Mouse (Mus musculus) MEL (cell line): ENCODE measurements around the gene Iqcd. TPM values are rescaled to one million over a fixed set of nuclear protein-coding genes. Genes with fewer than 3 reads are reported as not detected.
A peak's percentile ranks its signal among the peaks of the same experiment; 100 is the strongest.

Source experiments
- DNase-seq: peaks from one replicate; pipeline ENCODE4 v3.0.0; 2011; ENCODE audit warnings: low read depth, low spot score
- H3K27ac ChIP-seq: 2 replicates; pipeline ENCODE4 v1.5.1; 2012; ENCODE audit warnings: low read depth, mild to moderate bottlenecking, control low read depth, low read length, moderate library complexity; ENCODE audit not compliant: control insufficient read depth
- H3K27me3 ChIP-seq, 2 experiments: fragments of 150-350 bp in 1 of 2; sonication (generic) in 1 of 2; 2 replicates each; pipeline ENCODE4 v1.6.1; 2012; ENCODE audit warnings: low read length in 2 of 2, mild to moderate bottlenecking in 2 of 2, improper control_type of control experiment in 1 of 2, moderate library complexity in 1 of 2; ENCODE audit not compliant: insufficient read depth in 2 of 2, control insufficient read depth in 1 of 2
- H3K36me3 ChIP-seq, 2 experiments: 2 replicates each; pipeline ENCODE4 v1.6.1; 2012 to 2014; ENCODE audit warnings: low read length in 2 of 2, improper control_type of control experiment in 1 of 2, inconsistent platforms in 1 of 2, mild to moderate bottlenecking in 1 of 2; ENCODE audit not compliant: insufficient read depth in 2 of 2, control insufficient read depth in 1 of 2
- H3K4me1 ChIP-seq, 2 experiments: fragments of 150-350 bp in 1 of 2; sonication (generic) in 1 of 2; 2 replicates each; pipeline ENCODE4 v1.6.1; 2012; ENCODE audit warnings: low read length in 2 of 2, improper control_type of control experiment in 1 of 2, mild to moderate bottlenecking in 1 of 2; ENCODE audit not compliant: insufficient read depth in 2 of 2, control insufficient read depth in 1 of 2
- H3K4me3 ChIP-seq, 2 experiments: fragments of 150-350 bp in 1 of 2; sonication (generic) in 1 of 2; 2 replicates each; pipeline ENCODE4 v1.5.1; 2012; ENCODE audit warnings: low read depth in 2 of 2, low read length in 2 of 2, mild to moderate bottlenecking in 2 of 2, moderate library complexity in 2 of 2, control low read depth in 1 of 2, improper control_type of control experiment in 1 of 2; ENCODE audit not compliant: control insufficient read depth in 1 of 2, insufficient read depth in 1 of 2
- H3K79me2 ChIP-seq: 2 replicates; pipeline ENCODE4 v1.6.1; 2012; ENCODE audit warnings: mild to moderate bottlenecking, low read length, moderate library complexity; ENCODE audit not compliant: control insufficient read depth, poor library complexity, insufficient read depth
- H3K9ac ChIP-seq: 2 replicates; pipeline ENCODE4 v1.6.1; 2012; ENCODE audit warnings: low read depth, mild to moderate bottlenecking, control low read depth, low read length, moderate library complexity; ENCODE audit not compliant: control insufficient read depth, poor library complexity, severe bottlenecking
- H3K9me3 ChIP-seq: fragments of 150-350 bp; sonication (generic); replicated peaks from 2 replicates; pipeline ENCODE4 v1.6.1; 2012; ENCODE audit warnings: mild to moderate bottlenecking, low read length, improper control_type of control experiment, moderate library complexity; ENCODE audit not compliant: insufficient read depth
- CHD2 ChIP-seq: IDR thresholded peaks from 2 replicates; pipeline ENCODE4 v1.6.1; 2011; ENCODE audit warnings: low read length, improper control_type of control experiment
- CTCF ChIP-seq, 3 experiments: IDR thresholded peaks in 2 of 3; conservative IDR thresholded peaks in 1 of 3; 2 replicates each; pipeline ENCODE4 v1.5.1; 2011 to 2012; ENCODE audit warnings: low read length in 3 of 3, low read depth in 2 of 3, mild to moderate bottlenecking in 2 of 3, improper control_type of control experiment in 1 of 3, inconsistent platforms in 1 of 3, mixed read lengths in 1 of 3, moderate library complexity in 1 of 3; ENCODE audit not compliant: control insufficient read depth in 1 of 3, insufficient read depth in 1 of 3, poor library complexity in 1 of 3, severe bottlenecking in 1 of 3
- GABPA ChIP-seq: IDR thresholded peaks from 2 replicates; pipeline ENCODE4 v1.6.1; 2012; ENCODE audit warnings: low read depth, mild to moderate bottlenecking, inconsistent platforms, low read length, improper control_type of control experiment, moderate library complexity
- HCFC1 ChIP-seq: IDR thresholded peaks from 2 replicates; pipeline ENCODE4 v1.6.1; 2012; ENCODE audit warnings: low read depth, mild to moderate bottlenecking, inconsistent platforms, low read length, improper control_type of control experiment, moderate library complexity
- JUND ChIP-seq: IDR thresholded peaks from 2 replicates; pipeline ENCODE4 v1.6.1; 2011; ENCODE audit warnings: low read depth, mild to moderate bottlenecking, improper control_type of control experiment, low read length
- MAFK ChIP-seq: IDR thresholded peaks from 2 replicates; pipeline ENCODE4 v1.6.1; 2011; ENCODE audit warnings: low read depth, mild to moderate bottlenecking, low read length, improper control_type of control experiment, borderline replicate concordance
- MAX ChIP-seq: IDR thresholded peaks from 2 replicates; pipeline ENCODE4 v1.6.1; 2011; ENCODE audit warnings: low read length, improper control_type of control experiment
- MXI1 ChIP-seq: IDR thresholded peaks from 2 replicates; pipeline ENCODE4 v1.6.1; 2011; ENCODE audit warnings: mild to moderate bottlenecking, low read depth, low read length, improper control_type of control experiment
- MYB ChIP-seq: IDR thresholded peaks from 2 replicates; pipeline ENCODE4 v1.6.1; 2011; ENCODE audit warnings: mild to moderate bottlenecking, low read depth, low read length, improper control_type of control experiment
- MYC ChIP-seq: IDR thresholded peaks from 2 replicates; pipeline ENCODE4 v1.6.1; 2011; ENCODE audit warnings: low read depth, mild to moderate bottlenecking, low read length, improper control_type of control experiment, moderate library complexity
- NELFE ChIP-seq: IDR thresholded peaks from 2 replicates; pipeline ENCODE4 v1.6.1; 2011; ENCODE audit warnings: low read depth, low read length, improper control_type of control experiment
- POLR2A ChIP-seq, 2 experiments: IDR thresholded peaks; 2 replicates each; pipeline ENCODE4 v1.6.1; 2011 to 2012; ENCODE audit warnings: low read length in 2 of 2, mild to moderate bottlenecking in 2 of 2, control low read depth in 1 of 2, improper control_type of control experiment in 1 of 2, low read depth in 1 of 2, moderate library complexity in 1 of 2; ENCODE audit not compliant: control insufficient read depth in 1 of 2, insufficient read depth in 1 of 2, poor library complexity in 1 of 2
- RAD21 ChIP-seq: IDR thresholded peaks from 2 replicates; pipeline ENCODE4 v1.6.1; 2011; ENCODE audit warnings: mild to moderate bottlenecking, low read depth, low read length, improper control_type of control experiment
- SIN3A ChIP-seq: IDR thresholded peaks from 2 replicates; pipeline ENCODE4 v1.6.1; 2012; ENCODE audit warnings: low read length, improper control_type of control experiment, inconsistent platforms
- TAL1 ChIP-seq: IDR thresholded peaks from 2 replicates; pipeline ENCODE4 v1.6.1; 2012; ENCODE audit warnings: mild to moderate bottlenecking, inconsistent platforms, low read length, moderate library complexity, mixed read lengths
- TCF12 ChIP-seq: IDR thresholded peaks from 2 replicates; pipeline ENCODE4 v1.6.1; 2014; ENCODE audit warnings: low read depth, mild to moderate bottlenecking, inconsistent platforms, low read length, improper control_type of control experiment, moderate library complexity
- UBTF ChIP-seq: IDR thresholded peaks from 2 replicates; pipeline ENCODE4 v1.6.1; 2012; ENCODE audit warnings: low read depth, mild to moderate bottlenecking, inconsistent platforms, low read length, improper control_type of control experiment, moderate library complexity, borderline replicate concordance; ENCODE audit not compliant: insufficient read depth
- USF2 ChIP-seq, 2 experiments: IDR thresholded peaks; 2 replicates each; pipeline ENCODE4 v1.6.1; 2011 to 2012; ENCODE audit warnings: improper control_type of control experiment in 2 of 2, low read length in 2 of 2, borderline replicate concordance in 1 of 2, inconsistent platforms in 1 of 2, low read depth in 1 of 2, mild to moderate bottlenecking in 1 of 2; ENCODE audit not compliant: insufficient read depth in 1 of 2
- ZC3H11A ChIP-seq: IDR thresholded peaks from 2 replicates; pipeline ENCODE4 v1.6.1; 2012; ENCODE audit warnings: low read depth, mild to moderate bottlenecking, inconsistent platforms, low read length, improper control_type of control experiment
- ZNF384 ChIP-seq: IDR thresholded peaks from 2 replicates; pipeline ENCODE4 v1.6.1; 2012; ENCODE audit warnings: low read depth, mild to moderate bottlenecking, inconsistent platforms, low read length, improper control_type of control experiment
- polyA plus RNA-seq, 2 experiments: library from polyadenylated mRNA; stranded (reverse) in 1 of 2; unstranded in 1 of 2; fragments of >175 nt in 1 of 2; fragments of >200 nt in 1 of 2; gene quantifications; 2 replicates each; pipeline versions ENCODE4 v1.2.1 to v1.2.4; 2012; ENCODE audit warnings: low replicate concordance in 2 of 2, low read depth in 1 of 2; ENCODE audit not compliant: insufficient read length in 2 of 2, insufficient read depth in 1 of 2, missing spikeins in 1 of 2
- total RNA-seq: library from RNA; depleted of rRNA; stranded (reverse); fragments of 300-350 nt; gene quantifications from 2 replicates; pipeline ENCODE4 v1.2.3, GENCODE M21; 2012

Gene Iqcd
- total and polyA plus RNA-seq, 3 experiments: 1.1 to 2.2 TPM; not detected in 1

GRCm38 (mm10) chr5:120562956-120563913, 25.6 kb upstream of the Iqcd start:
- Histone ChIP-seq H3K9me3 (no peaks in the 10 kb centered on the region), H3K4me1 (no peaks in the 10 kb centered on the region), H3K4me3 (no peak overlapping the region), H3K9ac (no peak overlapping the region), H3K36me3 (no peaks in the 10 kb centered on the region), H3K27me3 (no peaks in the 10 kb centered on the region), H3K27ac (no peak overlapping the region), H3K79me2 (no peaks in the 10 kb centered on the region)
- DNase-seq: no peak
- TF ChIP-seq USF2 (IDR thresholded peaks at IDR 0.05; ENCODE audit: borderline replicate concordance in 1 of 2, insufficient read depth in 1 of 2, low read depth in 1 of 2, low read length in 2 of 2): no peak
- TF ChIP-seq ZNF384: 0 out of 2 replicates have a peak, but pooled peaks have one; percentile 18

GRCm38 (mm10) chr5:120563914-120564311, 24.9 kb upstream of the Iqcd start:
- no peak overlapping the region for H3K4me3 ChIP-seq
- no peaks in the 10 kb centered on the region for H3K4me1 ChIP-seq
- H3K27ac ChIP-seq: no peak overlapping the region
- H3K36me3 ChIP-seq: no peaks in the 10 kb centered on the region
- no peak overlapping the region for H3K9ac ChIP-seq
- no peaks in the 10 kb centered on the region for H3K27me3 ChIP-seq
- TF ChIP-seq RAD21 (no peak), USF2 (IDR thresholded peaks at IDR 0.05; ENCODE audit: borderline replicate concordance in 1 of 2, insufficient read depth in 1 of 2, low read depth in 1 of 2, low read length in 2 of 2) (no peak), HCFC1 (no peak), CHD2 (no peak), ZC3H11A (no peak), MXI1 (no peak), NELFE (no peak), POLR2A (IDR thresholded peaks at IDR 0.05; ENCODE audit: control insufficient read depth in 1 of 2, insufficient read depth in 1 of 2, low read depth in 1 of 2, low read length in 2 of 2, poor library complexity in 1 of 2) (no peak), TAL1 (no peak), GABPA (no peak), MYC (no peak), CTCF (IDR thresholded peaks at IDR 0.05 in 2 of 3, conservative IDR thresholded peaks at IDR 0.05 in 1 of 3; ENCODE audit: control insufficient read depth in 1 of 3, insufficient read depth in 1 of 3, low read depth in 2 of 3, low read length in 3 of 3, poor library complexity in 1 of 3, severe bottlenecking in 1 of 3) (no peak), SIN3A (no peak), MAX (no peak), JUND (no peak), TCF12 (no peak), MAFK (no peak), UBTF (no peak), MYB (no peak)
- TF ChIP-seq, all 39 proteins: peak for 0
- Histone ChIP-seq H3K9me3 (no peaks in the 10 kb centered on the region), H3K79me2 (no peaks in the 10 kb centered on the region)
- DNase-seq: no peak
